Mouse (Mus musculus): ENCODE data around the gene Dnm3.

The Dnm3 gene

GRCm38 (mm10) chr1:162038431-162038830, 439.4 kb downstream of the Dnm3 start:
- intact Hi-C loops (cut with DNase I): no loop called here

DNA sequence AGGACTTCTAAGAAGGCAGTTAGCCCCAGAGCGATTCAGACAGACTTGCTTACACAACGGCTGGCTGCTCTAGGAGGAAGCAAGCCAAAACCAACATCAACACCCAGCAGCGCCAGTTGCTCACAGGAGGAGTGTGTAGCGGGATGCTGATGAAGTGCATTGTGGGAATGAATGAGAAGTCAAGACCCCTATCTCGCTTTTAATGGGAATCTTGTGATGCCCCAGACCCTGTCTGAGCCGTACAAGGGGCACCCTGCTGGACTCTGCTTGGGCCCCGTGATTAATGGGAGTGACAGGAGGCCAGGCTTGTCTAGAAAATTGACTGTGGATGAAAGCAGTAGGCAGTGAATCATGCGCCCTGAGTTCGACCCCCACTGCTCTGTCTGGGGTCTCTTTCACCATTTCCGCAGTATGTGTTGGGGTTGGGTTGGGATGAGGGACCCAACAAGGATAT, 439.8 kb downstream of the Dnm3 start:
- intact Hi-C loops (cut with DNase I): no loop called here

DNA sequence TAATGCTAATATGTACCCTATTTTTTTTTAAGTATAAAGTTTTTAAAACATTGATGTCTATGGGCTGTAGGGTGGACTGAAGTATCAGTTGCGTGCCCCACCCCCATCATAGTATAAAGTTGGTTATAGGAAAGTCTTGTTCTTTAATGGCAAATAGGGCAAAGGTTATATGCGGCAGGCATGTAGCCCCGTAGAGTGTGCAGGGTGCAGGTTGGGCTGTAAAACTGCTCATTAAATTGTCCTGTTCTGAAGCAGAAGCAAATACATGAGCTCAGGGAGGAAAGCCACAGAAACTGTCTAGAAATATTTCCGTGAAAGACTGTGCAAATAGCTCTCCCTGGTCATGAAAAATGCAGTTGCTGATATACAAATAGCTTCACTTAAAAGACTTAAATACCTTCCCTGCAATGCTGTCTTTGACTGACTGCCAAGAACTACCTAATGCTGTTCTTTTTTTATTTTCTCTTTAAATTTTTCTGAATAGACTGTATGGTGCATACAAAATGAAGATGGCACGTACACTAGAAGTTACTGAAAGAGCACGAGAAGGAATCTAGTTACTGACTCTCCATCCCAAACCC, 440.6 kb downstream of the Dnm3 start:
- intact Hi-C loops (cut with DNase I): no loop called here

- intact Hi-C loops (cut with DNase I): no loop called here
These were observed 441.4 kb downstream of the Dnm3 start for GRCm38 (mm10) chr1:162036461-162036835.

DNA sequence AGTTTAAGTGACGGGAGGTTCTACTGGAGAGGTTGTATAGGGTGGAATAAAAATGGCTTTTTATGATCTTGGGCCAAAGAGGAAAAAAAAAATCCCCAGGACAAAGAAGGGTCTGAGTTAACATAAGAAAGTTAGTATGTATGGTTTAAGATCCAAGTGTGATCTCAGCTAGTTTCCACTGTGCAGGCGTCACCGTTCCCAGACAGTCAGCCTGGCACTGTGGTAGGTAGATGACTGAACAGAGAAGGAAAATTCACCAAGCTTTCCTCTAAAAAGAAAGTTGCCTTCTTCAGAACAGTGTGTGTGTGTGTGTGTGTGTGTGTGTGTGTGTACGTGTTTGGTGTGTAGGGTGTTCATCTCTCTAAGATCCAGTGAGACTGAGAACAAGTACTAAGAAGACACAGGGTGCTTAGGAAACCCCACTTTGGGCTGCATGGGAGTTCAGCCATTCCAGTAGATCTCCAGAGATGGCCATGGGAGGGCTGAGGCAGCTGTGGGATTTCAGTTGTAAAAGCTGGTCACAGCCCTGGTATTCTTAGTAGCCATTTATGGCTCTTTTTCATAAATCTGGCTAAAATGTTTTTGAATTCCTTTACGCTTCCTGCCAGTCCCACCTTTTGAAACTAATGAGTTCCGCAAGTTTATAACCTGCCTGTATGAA, 441.9 kb downstream of the Dnm3 start:
- intact Hi-C loops (cut with DNase I): no loop called here

DNA sequence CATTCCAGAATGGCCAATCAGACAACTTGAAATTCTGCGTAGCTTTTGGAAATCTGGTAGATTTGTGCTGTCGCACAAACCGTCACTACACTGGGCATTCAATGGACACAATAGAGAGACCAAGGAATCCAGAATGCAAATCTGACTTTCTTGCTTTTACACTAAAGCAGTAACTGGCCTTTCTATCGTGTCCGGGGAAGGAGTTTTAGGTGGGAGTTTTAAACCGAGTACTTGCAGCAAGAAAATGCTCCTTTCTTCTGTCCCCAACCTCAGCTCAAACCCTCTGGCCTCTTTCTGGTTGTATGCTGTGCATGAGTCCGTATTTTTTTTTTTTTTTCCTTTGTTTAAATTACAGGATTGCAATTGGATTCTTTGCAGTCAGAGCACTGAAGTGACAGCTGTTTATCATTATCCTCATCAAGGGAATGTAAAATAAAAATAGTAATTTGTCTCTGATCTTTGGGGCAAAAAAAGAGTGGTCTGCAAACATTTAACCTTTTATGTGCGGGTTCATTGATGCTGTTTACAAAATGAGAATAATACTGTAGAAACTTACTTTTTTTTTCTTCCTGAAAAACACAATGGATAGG, 454.1 kb downstream of the Dnm3 start:
- intact Hi-C loops (cut with DNase I): no loop called here

- intact Hi-C loops (cut with DNase I): no loop called here
These were observed 457.1 kb downstream of the Dnm3 start for GRCm38 (mm10) chr1:162020766-162021165.

- intact Hi-C loops (cut with DNase I): no loop called here
These were observed 457.5 kb downstream of the Dnm3 start for GRCm38 (mm10) chr1:162020303-162020731.

- intact Hi-C loops (cut with DNase I): no loop called here
These were observed 459.2 kb downstream of the Dnm3 start for GRCm38 (mm10) chr1:162018601-162018977.

DNA sequence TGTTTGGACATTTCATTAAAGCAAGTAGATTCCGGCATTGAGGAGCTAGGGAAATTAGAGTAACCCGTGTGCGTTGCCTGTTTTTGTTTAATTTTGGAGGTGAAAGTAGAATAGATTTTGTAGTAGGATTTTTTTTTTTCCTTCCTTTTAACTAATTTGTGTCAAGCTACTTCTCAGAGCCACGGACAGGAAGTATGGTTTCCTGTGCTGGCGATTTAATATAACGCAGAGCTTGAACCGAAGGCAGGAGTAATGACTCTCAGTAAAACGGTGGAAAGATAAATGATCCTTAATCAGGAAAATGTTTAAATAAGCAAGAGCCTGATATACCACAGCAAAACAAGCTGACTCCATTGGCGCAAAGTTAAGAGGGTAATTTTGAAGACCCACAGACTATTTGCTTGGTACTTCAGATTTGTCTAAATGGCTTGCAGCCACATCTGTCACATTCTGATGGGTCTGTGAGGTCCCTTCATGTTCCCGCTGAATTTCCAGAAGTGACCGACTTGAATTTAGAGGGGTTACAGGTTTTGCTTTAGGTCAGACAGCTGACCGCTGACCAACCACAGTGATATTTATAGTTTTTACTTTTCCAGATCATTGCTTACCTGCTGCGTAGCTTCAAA, 459.7 kb downstream of the Dnm3 start:
- intact Hi-C loops (cut with DNase I): no loop called here

- intact Hi-C loops (cut with DNase I): no loop called here
These were observed 460.9 kb downstream of the Dnm3 start for GRCm38 (mm10) chr1:162016982-162017381.

DNA sequence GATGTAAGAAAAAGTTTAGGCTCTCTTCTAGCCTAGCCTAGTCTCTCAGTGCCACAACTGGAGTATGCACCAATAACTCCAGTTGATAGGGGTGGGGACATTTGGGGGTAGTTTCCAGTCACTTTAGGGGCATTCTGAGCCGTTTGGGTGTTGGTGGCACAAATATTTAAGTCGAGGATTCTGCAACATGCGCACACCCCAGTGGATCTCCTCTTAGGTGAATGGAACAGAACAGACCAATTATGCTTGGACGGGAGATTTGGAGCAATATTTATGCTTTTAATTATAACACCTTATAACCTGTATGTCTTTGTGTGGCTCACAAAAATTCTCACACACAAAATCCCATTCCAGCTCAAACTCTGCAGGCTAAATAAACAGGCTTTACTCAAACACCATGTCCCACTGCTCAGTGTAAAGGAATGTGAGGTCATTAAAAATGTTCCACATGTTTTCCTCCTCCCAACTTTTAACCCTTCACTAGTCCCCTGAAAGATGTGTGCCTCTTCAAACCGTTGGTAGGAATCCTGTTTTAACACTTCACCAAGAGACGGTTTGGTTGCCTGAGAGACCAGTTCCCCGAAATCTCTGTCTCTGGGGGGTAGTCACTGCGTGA, 462.5 kb downstream of the Dnm3 start:
- intact Hi-C loops (cut with DNase I): no loop called here

DNA sequence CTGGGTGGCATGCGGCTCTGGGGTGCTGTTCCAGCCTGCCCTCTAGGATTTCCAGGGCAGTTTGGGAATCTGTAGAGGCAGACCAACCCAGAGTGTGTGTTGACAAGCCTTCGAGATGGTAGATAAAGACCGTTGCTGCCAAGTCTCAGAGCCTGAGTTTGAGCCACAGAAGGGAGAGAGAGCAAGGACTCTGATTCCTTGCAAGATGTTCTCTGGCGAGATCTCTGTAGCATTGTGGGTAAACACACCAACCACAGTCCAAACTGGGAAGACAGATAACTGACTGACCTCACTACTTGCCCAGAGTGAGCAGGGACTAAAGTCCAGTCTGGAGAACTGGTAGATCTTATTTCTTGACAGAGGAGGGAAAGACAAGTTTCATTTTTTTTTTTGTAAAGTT, 464.3 kb downstream of the Dnm3 start:
- intact Hi-C loops (cut with DNase I): no loop called here

DNA sequence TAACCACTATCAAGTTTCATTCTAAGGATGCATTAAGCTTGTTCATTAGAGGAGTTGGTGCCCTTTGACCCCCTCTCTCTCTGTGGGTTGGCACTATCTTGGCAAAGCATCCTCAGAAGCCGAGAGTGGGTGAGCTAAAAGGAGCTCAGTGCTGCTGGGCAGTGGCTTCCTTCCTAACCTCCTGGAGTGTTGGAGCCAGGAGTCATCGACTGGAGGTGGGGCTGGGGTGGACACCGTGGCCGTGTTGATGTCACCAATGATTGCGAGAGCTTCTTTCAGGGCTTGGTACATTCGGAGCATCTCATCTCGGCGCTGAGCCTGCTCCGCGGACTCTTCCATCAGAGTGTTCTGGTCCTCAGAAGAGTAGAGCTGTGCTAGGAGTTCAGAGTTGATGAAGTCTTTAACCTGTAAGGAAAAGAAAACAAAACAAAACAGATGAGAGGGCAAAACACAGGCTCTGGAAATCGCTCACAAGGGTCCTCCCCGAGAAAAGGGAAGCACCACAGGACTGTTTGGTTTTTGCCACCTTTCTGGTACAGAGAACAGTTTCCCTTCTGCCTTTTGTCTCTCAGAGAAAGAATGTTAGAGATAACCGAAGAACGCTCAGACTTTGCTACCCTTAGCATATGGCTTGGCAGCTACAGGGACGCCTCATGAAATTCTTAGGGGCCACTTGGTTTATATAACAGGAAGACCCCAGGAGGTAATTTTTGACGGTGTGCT, 466.1 kb downstream of the Dnm3 start:
- intact Hi-C loops (cut with DNase I): no loop called here

DNA sequence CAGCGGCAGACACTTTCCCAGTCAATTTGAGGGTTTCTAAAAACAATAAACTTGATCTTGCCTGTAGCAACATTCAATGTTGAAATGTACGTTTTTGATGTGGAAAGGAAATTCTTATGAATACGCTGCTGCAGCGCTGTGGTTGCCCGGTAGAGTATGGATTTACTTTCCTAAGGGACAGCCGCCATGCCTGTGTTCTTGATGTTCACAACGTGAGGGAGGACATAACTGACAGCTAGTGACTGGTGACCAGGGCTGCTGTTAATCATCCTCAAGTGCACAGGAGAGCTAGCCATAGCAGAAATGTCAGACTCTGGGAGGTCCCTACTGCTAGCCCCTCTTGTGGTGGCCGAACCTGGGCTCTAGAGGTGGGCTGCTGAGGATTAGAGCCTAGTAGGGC, 468.7 kb downstream of the Dnm3 start:
- intact Hi-C loops (cut with DNase I): no loop called here

DNA sequence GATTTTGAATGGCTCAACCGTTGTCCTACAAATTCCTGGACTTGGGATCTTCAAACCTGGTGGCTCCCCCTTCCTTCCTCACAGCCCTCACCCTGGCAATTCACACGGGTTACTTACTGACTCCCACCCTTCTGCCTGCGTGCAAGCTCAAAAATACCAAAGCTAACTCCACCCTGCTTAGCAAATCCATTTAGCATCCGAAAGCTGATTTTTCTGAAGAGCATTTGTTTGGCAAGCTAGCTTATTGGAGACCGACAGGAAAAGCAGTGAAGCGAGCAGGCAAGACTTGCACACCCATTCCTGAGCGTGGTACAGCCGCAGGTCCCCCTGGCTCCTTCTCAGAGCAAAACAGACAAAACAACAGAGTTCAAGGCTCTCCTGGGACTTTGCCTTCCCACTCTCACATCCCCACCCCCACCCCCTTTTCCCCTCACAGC, 469.2 kb downstream of the Dnm3 start:
- intact Hi-C loops (cut with DNase I): no loop called here

- intact Hi-C loops (cut with DNase I): no loop called here
These were observed 469.6 kb downstream of the Dnm3 start for GRCm38 (mm10) chr1:162008208-162008607.

- intact Hi-C loops (cut with DNase I): no loop called here
These were observed 471.7 kb downstream of the Dnm3 start for GRCm38 (mm10) chr1:162006109-162006508.

- intact Hi-C loops (cut with DNase I): no loop called here
These were observed 472.7 kb downstream of the Dnm3 start for GRCm38 (mm10) chr1:162004821-162005770.

DNA sequence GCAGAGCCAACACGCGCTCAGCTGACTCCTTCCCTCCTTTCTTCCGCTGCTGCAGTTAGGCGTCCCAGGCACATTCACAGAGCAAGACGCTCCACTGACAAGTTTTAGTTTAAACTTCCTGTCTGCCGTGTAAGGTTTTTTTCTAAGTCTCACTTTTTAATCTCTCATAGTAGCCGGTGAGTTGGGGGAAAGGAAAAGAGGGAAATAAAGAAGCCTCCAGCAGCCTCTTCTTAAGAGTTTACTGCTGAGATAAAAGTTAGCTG, 473.4 kb downstream of the Dnm3 start:
- intact Hi-C loops (cut with DNase I): no loop called here
